Mouse (Mus musculus): ENCODE measurements at regions not wholly inside any gene's neighbourhood (a gene's known extent, or its start where the extent isn't known, plus 50 kb on each side); places are given as distances from the start of the nearest gene placed in this dataset.
"Not testable (repeated sequence)": the region's sequence is repeated elsewhere in the genome, so short reads cannot be mapped to it uniquely, and the experiment has no call there.

GRCm38 (mm10) chr10:8121895-8122294, 165.9 kb upstream of the Tab2 start:
- ATAC-seq (ENCODE audit: insufficient number of reproducible peaks, low FRiP score, low TSS enrichment, low read depth) (no peak), DNase-seq (ENCODE audit: low spot score) (no peak)
- Histone ChIP-seq H3K4me2 (ENCODE audit: low read depth, severe bottlenecking) (no peak overlapping the region), H3K27me3 (ENCODE audit: control insufficient read depth, insufficient read depth, low read length) (no peaks in the 10 kb centered on the region), H3K9ac (ENCODE audit: low read length) (no peak overlapping the region), H3K27ac (replicated peaks; ENCODE audit: low read depth, low read length) (no peak overlapping the region), H3K4me3 (ENCODE audit: low read depth, low read length) (no peak overlapping the region), H3K4me1 (ENCODE audit: control insufficient read depth, insufficient read depth, low read length) (no peaks in the 10 kb centered on the region), H3K9me3 (ENCODE audit: control insufficient read depth, low read length) (no peaks in the 10 kb centered on the region), H3K36me3 (ENCODE audit: control insufficient read depth, insufficient read depth, low read length) (no peaks in the 10 kb centered on the region)
- whole genome bisulfite sequencing: 84% methylated on average over 4 of the region's 4 CpGs

GRCm38 (mm10) chr10:8116821-8117220, 160.8 kb upstream of the Tab2 start:
- no peak overlapping the region for H3K4me3 ChIP-seq (ENCODE audit: low read depth, low read length)
- no peak overlapping the region for H3K4me2 ChIP-seq (ENCODE audit: low read depth, severe bottlenecking)
- no peaks in the 10 kb centered on the region for H3K27me3 ChIP-seq (ENCODE audit: control insufficient read depth, insufficient read depth, low read length)
- H3K36me3 ChIP-seq (ENCODE audit: control insufficient read depth, insufficient read depth, low read length): no peaks in the 10 kb centered on the region
- DNase-seq (ENCODE audit: low spot score) (no peak), ATAC-seq (ENCODE audit: insufficient number of reproducible peaks, low FRiP score, low TSS enrichment, low read depth) (no peak)
- H3K27ac ChIP-seq (replicated peaks; ENCODE audit: low read depth, low read length): no peak overlapping the region
- no peak overlapping the region for H3K9ac ChIP-seq (ENCODE audit: low read length)
- H3K4me1 ChIP-seq (ENCODE audit: control insufficient read depth, insufficient read depth, low read length): no peaks in the 10 kb centered on the region
- H3K9me3 ChIP-seq (ENCODE audit: control insufficient read depth, low read length): no peaks in the 10 kb centered on the region
- WGBS: 91% methylated on average over 8 of the region's 8 CpGs

- DNase-seq (ENCODE audit: low spot score); H3K9me3 ChIP-seq (ENCODE audit: control insufficient read depth, low read length); ATAC-seq (ENCODE audit: insufficient number of reproducible peaks, low FRiP score, low TSS enrichment, low read depth); H3K36me3 ChIP-seq (ENCODE audit: control insufficient read depth, insufficient read depth, low read length); H3K27ac ChIP-seq (replicated peaks; ENCODE audit: low read depth, low read length); H3K4me2 ChIP-seq (ENCODE audit: low read depth, severe bottlenecking); H3K9ac ChIP-seq (ENCODE audit: low read length); H3K27me3 ChIP-seq (ENCODE audit: control insufficient read depth, insufficient read depth, low read length); H3K4me3 ChIP-seq (ENCODE audit: low read depth, low read length); H3K4me1 ChIP-seq (ENCODE audit: control insufficient read depth, insufficient read depth, low read length): not testable (repeated sequence)
- WGBS: 75% methylated on average over 5 of the region's 5 CpGs
These were observed 158.9 kb upstream of the Tab2 start for GRCm38 (mm10) chr10:8114932-8115331.

- Histone ChIP-seq H3K9me3 (ENCODE audit: control insufficient read depth, low read length) (no peaks in the 10 kb centered on the region), H3K9ac (ENCODE audit: low read length) (no peak overlapping the region), H3K36me3 (ENCODE audit: control insufficient read depth, insufficient read depth, low read length) (no peaks in the 10 kb centered on the region), H3K4me3 (ENCODE audit: low read depth, low read length) (no peak overlapping the region), H3K4me1 (ENCODE audit: control insufficient read depth, insufficient read depth, low read length) (no peaks in the 10 kb centered on the region), H3K4me2 (ENCODE audit: low read depth, severe bottlenecking) (no peak overlapping the region), H3K27ac (replicated peaks; ENCODE audit: low read depth, low read length) (no peak overlapping the region), H3K27me3 (ENCODE audit: control insufficient read depth, insufficient read depth, low read length) (no peaks in the 10 kb centered on the region)
- ATAC-seq (ENCODE audit: insufficient number of reproducible peaks, low FRiP score, low TSS enrichment, low read depth): no peak
- WGBS: 61% methylated on average over 3 of the region's 3 CpGs
- DNase-seq (ENCODE audit: low spot score): no peak
These were observed 158.5 kb upstream of the Tab2 start for GRCm38 (mm10) chr10:8114530-8114929.

- no peak for DNase-seq (ENCODE audit: low spot score)
- Histone ChIP-seq H3K4me3 (ENCODE audit: low read depth, low read length) (no peak overlapping the region), H3K9me3 (ENCODE audit: control insufficient read depth, low read length) (peaks cover 4% of the 10 kb centered on the region; the same call in 1 of the 2 replicates), H3K4me1 (ENCODE audit: control insufficient read depth, insufficient read depth, low read length) (no peaks in the 10 kb centered on the region), H3K4me2 (ENCODE audit: low read depth, severe bottlenecking) (no peak overlapping the region), H3K9ac (ENCODE audit: low read length) (no peak overlapping the region), H3K27ac (replicated peaks; ENCODE audit: low read depth, low read length) (no peak overlapping the region), H3K27me3 (ENCODE audit: control insufficient read depth, insufficient read depth, low read length) (no peaks in the 10 kb centered on the region), H3K36me3 (ENCODE audit: control insufficient read depth, insufficient read depth, low read length) (no peaks in the 10 kb centered on the region)
- no peak for ATAC-seq (ENCODE audit: insufficient number of reproducible peaks, low FRiP score, low TSS enrichment, low read depth)
- 70% methylated on average over 6 of the region's 6 CpGs for WGBS
These were observed 144.5 kb upstream of the Tab2 start for GRCm38 (mm10) chr10:8100489-8100888.

- WGBS: 29% methylated on average over 2 of the region's 2 CpGs
- H3K9me3 ChIP-seq (ENCODE audit: control insufficient read depth, low read length): peaks cover 4% of the 10 kb centered on the region; the same call in 1 of the 2 replicates
- H3K4me3 ChIP-seq (ENCODE audit: low read depth, low read length): no peak overlapping the region
- no peaks in the 10 kb centered on the region for H3K27me3 ChIP-seq (ENCODE audit: control insufficient read depth, insufficient read depth, low read length)
- DNase-seq (ENCODE audit: low spot score) (no peak), ATAC-seq (ENCODE audit: insufficient number of reproducible peaks, low FRiP score, low TSS enrichment, low read depth) (no peak)
- no peaks in the 10 kb centered on the region for H3K4me1 ChIP-seq (ENCODE audit: control insufficient read depth, insufficient read depth, low read length)
- no peaks in the 10 kb centered on the region for H3K36me3 ChIP-seq (ENCODE audit: control insufficient read depth, insufficient read depth, low read length)
- H3K9ac ChIP-seq (ENCODE audit: low read length): no peak overlapping the region
- H3K27ac ChIP-seq (replicated peaks; ENCODE audit: low read depth, low read length): no peak overlapping the region
- H3K4me2 ChIP-seq (ENCODE audit: low read depth, severe bottlenecking): no peak overlapping the region
These were observed 139.9 kb upstream of the Tab2 start for GRCm38 (mm10) chr10:8095924-8096323.

- Histone ChIP-seq H3K36me3 (ENCODE audit: control insufficient read depth, insufficient read depth, low read length) (no peaks in the 10 kb centered on the region), H3K27me3 (ENCODE audit: control insufficient read depth, insufficient read depth, low read length) (no peaks in the 10 kb centered on the region), H3K9me3 (ENCODE audit: control insufficient read depth, low read length) (peaks cover 4% of the 10 kb centered on the region; the same call in 1 of the 2 replicates), H3K4me3 (ENCODE audit: low read depth, low read length) (no peak overlapping the region), H3K9ac (ENCODE audit: low read length) (no peak overlapping the region), H3K27ac (replicated peaks; ENCODE audit: low read depth, low read length) (no peak overlapping the region), H3K4me1 (ENCODE audit: control insufficient read depth, insufficient read depth, low read length) (no peaks in the 10 kb centered on the region), H3K4me2 (ENCODE audit: low read depth, severe bottlenecking) (no peak overlapping the region)
- WGBS: 88% methylated on average over 3 of the region's 3 CpGs
- ATAC-seq (ENCODE audit: insufficient number of reproducible peaks, low FRiP score, low TSS enrichment, low read depth) (no peak), DNase-seq (ENCODE audit: low spot score) (no peak)
These were observed 139.2 kb upstream of the Tab2 start for GRCm38 (mm10) chr10:8095206-8095605.

GRCm38 (mm10) chr10:8091871-8092552, 136.0 kb upstream of the Tab2 start:
- H3K4me2 ChIP-seq (ENCODE audit: low read depth, severe bottlenecking): no peak overlapping the region
- ATAC-seq (ENCODE audit: insufficient number of reproducible peaks, low FRiP score, low TSS enrichment, low read depth) (no peak), DNase-seq (ENCODE audit: low spot score) (no peak)
- peak overlapping the region; percentile 27; the same call in 1 of the 2 replicates for H3K9ac ChIP-seq (ENCODE audit: low read length)
- no peaks in the 10 kb centered on the region for H3K9me3 ChIP-seq (ENCODE audit: control insufficient read depth, low read length)
- no peak overlapping the region for H3K27ac ChIP-seq (replicated peaks; ENCODE audit: low read depth, low read length)
- no peaks in the 10 kb centered on the region for H3K27me3 ChIP-seq (ENCODE audit: control insufficient read depth, insufficient read depth, low read length)
- H3K4me1 ChIP-seq (ENCODE audit: control insufficient read depth, insufficient read depth, low read length): no peaks in the 10 kb centered on the region
- H3K36me3 ChIP-seq (ENCODE audit: control insufficient read depth, insufficient read depth, low read length): no peaks in the 10 kb centered on the region
- no peak overlapping the region for H3K4me3 ChIP-seq (ENCODE audit: low read depth, low read length)
- WGBS: 73% methylated on average over 8 of the region's 8 CpGs

GRCm38 (mm10) chr10:8089296-8089695, 133.3 kb upstream of the Tab2 start:
- WGBS: 81% methylated on average over 9 of the region's 9 CpGs
- no peak for ATAC-seq (ENCODE audit: insufficient number of reproducible peaks, low FRiP score, low TSS enrichment, low read depth)
- DNase-seq (ENCODE audit: low spot score): no peak
- Histone ChIP-seq H3K36me3 (ENCODE audit: control insufficient read depth, insufficient read depth, low read length) (no peaks in the 10 kb centered on the region), H3K4me2 (ENCODE audit: low read depth, severe bottlenecking) (no peak overlapping the region), H3K4me1 (ENCODE audit: control insufficient read depth, insufficient read depth, low read length) (no peaks in the 10 kb centered on the region), H3K27ac (replicated peaks; ENCODE audit: low read depth, low read length) (no peak overlapping the region), H3K4me3 (ENCODE audit: low read depth, low read length) (no peak overlapping the region), H3K27me3 (ENCODE audit: control insufficient read depth, insufficient read depth, low read length) (no peaks in the 10 kb centered on the region), H3K9ac (ENCODE audit: low read length) (no peak overlapping the region), H3K9me3 (ENCODE audit: control insufficient read depth, low read length) (no peaks in the 10 kb centered on the region)

All from limb, embryonic 11.5 days (tissue).